Mouse (Mus musculus): ENCODE results near the gene Hspb8.
"Not testable (repeated sequence)": the region's sequence is repeated elsewhere in the genome, so short reads cannot be mapped to it uniquely, and the experiment has no call there.

Hspb8 gene

DNA sequence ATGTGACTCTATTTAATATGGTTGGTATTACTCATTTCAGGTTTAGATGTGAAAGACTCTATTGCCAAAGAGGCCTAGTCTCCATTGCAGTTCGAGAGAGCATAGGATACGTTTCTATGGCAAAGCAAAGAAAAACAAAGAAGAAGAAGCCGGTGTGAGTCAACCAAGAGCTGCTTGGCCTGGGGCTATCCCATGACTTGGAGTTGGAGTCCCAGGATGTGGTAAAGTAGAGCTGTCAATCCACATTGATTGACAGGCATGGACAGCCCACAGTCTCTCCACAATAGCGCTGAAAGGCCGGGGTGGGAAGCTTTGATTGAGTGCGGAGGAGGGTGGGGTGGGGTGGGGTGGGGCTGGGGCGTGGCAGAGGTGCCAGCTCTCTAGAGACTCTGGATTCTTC is 10.2 kb upstream of the Hspb8 start:
- no peak for DNase-seq (ENCODE audit: low spot score)

DNA sequence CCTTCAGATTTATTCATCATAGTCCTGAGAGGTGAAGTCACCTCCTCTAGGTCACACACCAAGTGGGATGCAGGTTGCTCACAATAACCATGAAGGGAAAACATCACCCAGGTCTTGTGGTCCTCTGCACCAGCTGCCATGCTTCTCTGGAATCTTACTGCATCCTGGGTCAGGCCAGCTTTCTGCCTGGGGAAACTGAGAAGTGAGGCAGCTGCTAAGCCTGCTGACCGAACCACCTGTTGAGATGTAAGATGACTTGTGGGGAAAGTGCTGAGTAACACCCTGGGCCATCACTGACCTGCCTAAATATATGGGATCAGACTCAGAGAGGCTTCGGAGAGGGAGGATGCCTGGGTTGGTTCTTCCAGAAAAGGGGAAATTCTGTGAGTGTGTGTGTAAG is 4.0 kb upstream of the Hspb8 start:
- DNase-seq (ENCODE audit: low spot score): no peak

DNA sequence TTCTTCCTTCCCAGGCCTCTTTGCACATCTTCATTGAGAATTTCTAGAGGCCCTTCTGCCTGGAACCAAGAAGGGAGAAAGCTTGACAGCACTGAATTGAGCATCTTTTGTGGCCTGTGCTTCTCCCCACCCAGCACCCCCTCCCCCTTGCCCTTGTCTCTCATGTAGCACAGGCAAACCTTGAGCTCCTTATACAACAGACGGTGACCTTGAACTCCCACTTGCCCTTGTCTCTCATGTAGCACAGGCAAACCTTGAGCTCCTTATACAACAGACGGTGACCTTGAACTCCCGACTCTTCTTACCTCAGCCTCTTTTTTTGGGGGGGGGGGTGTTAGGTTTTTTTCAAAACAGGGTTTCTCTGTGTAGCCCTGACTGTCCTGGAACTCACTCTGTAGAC is 3.0 kb upstream of the Hspb8 start:
- DNase-seq (ENCODE audit: low spot score): not testable (repeated sequence)

DNA sequence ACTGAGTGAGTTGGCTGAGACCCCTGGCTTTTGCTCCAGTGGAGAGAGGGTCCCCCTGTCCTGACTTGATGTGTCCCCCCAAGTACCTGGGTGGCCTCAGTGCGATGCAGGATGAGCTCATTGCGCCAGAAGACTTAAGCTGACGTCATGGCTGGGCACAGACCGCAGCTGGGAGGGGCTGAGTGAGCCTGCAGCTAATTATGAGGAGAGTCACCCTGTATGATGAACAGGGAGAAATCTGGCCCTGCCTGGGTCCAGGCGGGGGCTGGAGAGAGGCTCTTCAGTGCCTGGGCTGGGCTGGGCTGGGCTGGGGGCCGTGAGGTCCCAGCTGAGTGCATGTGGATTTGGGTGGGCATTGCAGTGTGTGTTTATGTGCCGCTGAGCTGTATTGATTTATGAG is 2.6 kb upstream of the Hspb8 start:
- no peak for DNase-seq (ENCODE audit: low spot score)

DNA sequence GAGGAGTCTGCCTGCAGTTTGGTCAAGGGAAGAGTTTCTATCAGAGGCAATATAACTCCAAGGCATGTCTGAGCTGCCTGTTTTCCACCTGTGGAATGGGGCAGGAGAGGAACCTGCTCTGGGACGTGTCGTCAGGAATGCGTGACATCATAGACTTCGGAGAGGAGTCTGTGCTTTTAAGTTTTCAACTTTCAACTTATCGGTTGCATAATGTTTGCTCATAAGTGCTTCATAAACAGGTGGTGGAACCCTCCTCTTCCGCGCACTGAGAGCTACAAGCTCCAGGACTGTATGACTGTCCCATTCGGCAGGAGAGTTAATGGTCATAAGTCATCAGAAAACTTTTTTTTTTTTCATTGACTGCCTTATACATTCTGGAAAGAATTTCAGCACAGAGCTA is 1.1 kb upstream of the Hspb8 start:
- DNase-seq (ENCODE audit: low spot score): no peak

DNA sequence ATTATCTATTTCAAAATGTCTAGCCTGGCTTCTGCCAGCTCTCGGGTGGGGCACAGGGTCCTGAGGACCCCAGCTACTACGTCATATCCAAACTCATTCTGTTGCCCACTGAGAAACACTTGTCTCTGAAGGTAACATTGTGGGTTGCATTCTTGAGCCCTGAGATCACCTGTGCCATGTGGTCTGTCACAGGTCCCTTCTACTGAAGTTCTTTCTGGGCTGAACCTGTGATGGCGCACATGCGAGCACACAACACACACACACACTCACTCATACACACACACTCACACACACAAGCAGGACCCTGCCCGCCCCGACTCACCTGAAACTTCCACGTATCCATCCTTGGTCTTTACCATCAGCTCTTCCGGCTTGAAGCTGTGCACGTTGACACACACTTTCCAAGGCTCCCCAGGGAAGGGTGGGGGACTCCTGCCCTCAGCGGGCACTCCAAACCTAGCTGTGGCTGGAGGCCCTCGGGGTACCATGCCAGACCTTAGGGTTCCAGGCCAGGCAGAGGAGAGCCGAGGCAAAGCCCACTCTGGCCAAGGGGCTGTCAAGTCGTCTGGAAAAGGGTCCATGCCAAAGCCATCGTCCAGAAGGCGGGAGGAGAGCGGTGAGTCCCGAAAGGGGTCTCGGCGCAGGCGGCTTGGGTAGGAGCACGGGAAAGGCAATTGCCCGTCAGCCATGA is 728 bp downstream of the Hspb8 start:
- no peak for DNase-seq (ENCODE audit: low spot score)

DNA sequence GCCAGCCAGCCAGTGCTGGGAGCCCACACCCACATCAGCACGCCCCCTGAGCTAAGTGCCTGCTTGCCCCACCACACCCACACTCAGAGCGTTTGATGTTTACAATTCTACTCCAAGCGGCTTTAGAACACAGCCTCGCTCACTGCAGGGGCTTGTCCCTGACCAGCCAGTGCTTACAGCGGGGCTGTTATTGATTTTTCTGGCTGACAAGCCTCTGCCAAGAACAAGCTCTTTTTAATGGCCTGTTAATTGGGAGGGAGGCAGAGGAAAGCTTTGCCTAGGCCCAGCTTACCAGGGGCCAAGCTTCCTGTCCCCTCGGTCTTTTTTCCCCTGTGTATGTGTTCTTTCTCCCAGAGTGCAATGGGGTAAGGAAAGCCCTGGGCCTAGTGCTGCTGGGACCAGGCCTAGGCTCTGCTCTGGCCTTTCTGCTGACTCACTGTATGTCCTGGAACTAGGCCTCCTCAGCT is 1.9 kb downstream of the Hspb8 start:
- no peak for DNase-seq (ENCODE audit: low spot score)

DNA sequence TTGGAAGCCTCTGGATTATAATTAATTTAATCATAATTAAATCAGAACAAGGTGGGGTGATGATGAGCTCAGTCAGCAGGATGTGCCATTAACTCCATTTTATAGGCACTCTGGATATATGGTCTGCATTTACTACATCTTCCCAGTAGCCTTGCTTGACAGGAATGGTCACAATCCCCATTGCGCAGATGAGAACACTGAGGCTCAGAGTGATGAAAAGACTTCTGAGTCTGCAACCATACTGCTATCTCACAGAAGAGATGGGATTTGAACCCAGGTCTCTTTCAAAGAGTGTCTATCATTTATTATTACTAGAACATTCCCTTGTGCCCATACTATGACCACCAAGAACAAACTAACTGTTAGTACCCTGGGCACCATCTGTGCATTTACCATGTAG is 2.5 kb downstream of the Hspb8 start:
- no peak for DNase-seq (ENCODE audit: low spot score)

DNA sequence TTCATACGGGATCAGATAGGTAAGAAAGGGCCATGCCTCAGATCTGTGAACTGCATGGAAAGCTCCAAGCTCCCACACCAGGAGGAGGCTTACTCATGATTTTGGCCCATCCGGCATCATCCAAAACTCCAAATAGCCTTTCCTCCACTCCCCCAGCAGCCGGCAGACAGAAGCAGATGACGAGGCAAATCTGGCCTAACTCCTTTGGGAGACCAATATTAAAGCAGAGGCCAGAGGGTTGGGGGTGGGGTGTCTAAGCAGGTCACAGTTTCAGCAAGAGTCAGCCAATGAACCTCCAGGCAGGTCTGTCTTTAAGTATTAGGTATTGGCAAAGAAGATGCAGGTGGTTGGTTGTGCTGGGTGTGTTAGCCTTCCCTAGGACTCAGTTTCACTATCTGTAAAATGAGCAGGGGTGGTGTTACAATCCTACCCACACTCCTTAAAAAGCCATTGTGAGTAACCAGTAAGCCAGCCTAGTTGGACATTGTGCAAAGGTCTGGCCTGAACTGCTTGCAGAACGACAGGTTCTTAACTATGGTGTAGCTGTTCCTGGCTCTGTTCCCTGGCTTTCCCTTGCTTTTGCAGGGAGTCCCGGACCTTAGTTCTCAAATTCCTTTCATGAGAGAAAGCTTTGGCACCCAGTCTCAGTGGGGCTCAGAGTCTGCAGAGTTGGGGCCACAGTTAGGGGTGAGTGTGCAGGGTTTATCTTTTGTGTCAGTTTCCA is 3.2 kb downstream of the Hspb8 start:
- no peak for DNase-seq (ENCODE audit: low spot score)

DNA sequence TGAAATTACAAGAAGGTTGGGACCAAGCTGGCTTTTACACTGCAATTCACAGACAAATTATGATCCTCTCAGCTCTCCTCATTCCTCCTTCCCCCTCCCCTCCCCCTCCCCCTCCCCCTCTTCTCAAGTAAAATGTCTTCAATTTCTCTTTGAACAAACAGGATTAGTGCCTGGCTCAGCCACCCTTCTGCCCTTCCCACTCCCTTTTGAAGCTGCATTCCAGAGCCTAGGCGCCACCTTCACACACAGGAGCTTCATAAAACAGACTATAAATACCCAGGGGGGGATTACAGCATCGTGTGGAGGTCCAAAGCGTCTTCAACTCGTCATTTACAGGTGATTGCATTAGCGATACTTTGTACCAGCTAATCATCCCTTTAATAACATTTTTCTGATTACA is 6.5 kb downstream of the Hspb8 start:
- DNase-seq (ENCODE audit: low spot score): no peak

DNA sequence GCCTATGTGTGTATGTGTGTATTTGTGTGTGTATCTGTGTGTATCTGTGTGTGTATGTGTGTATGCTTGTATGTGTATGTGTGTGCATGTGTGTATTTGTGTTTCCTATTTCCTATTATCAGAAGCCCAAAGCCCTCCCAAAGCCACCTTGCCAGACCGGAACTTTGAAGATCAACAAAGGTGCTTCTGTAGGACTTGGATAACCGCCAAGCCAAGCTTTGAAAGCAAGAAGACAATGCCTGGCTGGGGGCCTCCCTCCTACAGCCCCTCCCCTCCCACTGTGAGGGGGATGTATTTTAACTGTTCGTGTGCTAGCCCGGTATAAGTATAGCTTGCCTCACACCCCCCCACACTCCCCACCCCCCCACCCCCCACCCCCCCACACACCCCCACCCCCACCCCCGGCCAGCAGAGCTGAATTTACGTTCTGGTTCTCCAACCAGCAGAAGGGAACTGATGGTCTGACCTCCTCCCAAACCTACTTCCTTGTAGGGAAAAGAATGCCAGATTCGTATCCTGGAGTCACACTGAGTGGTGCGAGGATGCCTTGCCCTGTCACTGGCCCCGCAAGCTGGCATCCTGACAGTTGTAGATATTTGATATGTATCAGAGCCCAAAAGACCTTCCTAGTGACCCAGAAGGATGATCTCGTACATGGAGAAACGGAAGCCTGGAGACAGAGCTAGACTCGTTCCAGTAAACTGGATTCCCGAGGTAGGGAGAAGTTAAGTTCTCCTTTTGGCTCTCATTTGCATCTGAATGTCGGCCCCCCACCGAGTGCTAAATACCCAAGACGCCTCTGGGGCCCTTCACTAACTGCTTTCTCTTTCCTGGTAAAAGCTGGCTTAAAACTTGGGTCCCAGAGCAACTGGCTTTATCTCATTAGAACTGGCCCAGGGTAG is 12.7 kb downstream of the Hspb8 start:
- no peak for DNase-seq (ENCODE audit: low spot score)

DNA sequence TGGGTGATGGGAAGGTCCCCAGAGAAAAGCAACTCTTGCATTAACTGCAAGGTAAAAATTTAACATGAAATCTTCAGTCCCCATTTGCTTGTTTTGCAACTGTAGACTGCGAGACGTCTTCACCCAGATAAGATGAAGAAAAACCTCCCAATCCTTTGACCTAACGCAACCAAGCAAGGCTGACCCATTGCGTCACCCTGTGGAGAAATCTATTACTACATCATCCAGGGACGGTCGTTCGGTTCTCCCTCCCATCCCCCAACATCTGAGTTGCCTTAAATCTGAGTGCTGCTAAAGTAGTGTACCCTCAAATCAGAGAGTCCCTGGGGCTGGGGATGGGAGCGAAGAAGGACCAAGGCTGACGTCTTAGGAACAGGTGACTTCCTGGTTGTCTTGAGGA is 13.7 kb downstream of the Hspb8 start:
- no peak for DNase-seq (ENCODE audit: low spot score)

DNA sequence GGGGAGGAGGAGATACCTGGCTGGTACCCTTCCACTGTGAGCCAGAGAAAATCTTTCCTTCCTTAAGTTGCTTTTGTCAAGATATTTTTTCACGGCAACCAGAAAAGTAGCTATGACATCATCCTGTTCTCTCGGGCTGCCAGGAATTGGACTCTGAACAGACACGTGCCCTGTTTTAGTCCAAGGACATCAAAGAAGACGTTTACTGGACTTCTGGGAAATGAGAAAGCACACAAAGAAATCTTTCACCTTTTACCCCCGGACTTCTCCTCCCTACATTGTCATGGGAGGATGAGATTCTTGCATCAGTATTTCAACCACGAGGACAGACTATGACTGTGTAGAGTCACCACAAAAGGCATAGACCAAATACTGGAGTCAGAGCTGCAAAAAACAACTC is 14.7 kb downstream of the Hspb8 start:
- no peak for DNase-seq (ENCODE audit: low spot score)

DNA sequence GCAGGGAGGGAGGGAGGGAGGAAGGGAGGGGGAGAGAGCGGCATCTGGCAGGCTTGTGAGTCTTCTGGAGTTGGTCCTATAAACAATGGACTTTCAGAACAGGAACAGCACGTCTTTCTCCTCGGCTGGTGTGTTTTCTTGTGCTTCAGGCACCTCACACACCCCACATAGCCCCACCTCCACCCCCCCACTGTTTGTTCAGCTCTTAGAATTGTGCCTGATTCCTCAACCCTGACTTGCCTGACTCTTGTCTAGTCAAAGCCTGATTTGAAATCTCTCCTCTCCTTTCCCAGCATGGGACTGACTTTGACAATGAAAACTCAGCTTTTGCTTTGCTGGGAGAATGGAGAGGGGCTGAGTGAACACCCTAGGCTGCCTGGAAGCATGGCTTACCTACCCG is 15.3 kb downstream of the Hspb8 start:
- DNase-seq (ENCODE audit: low spot score): no peak

DNA sequence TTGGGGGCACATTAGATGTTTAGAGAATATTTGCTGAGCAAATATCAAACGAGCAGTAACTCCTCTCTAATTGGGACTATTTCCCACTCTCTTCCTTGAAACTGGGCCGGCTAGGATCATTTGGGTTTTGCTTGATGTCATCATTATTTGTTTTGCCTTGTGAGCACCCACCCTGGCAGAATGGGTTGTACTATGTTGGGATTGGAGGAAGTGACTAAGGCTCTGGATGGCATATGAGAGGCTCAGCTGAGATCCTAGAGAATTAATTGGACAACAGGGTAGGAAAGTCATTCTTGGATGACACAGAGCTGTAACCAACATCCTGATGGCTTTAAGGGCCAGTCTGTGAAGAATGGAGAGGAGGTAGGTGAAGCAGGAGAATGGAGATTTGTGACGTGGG is 16.2 kb downstream of the Hspb8 start:
- DNase-seq (ENCODE audit: low spot score): no peak

DNA sequence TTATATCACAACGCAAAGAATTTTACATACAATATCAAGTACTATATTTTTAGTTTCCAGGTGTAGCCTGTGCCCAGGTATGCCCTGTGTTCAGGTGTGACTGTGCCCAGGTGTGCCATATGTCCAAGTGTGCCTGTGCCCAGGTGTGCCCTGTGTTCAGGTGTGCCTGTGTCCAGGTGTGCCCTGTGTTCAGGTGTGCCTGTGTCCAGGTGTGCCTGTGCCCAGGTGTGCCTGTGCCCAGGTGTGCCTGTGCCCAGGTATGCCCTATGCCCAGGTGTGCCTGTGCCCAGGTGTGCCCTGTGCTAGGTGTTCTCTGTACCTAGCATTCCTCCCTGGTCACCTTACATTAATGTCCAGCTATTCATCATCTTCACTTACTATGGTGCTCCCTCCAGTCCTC is 16.7 kb downstream of the Hspb8 start:
- no peak for DNase-seq (ENCODE audit: low spot score)

DNA sequence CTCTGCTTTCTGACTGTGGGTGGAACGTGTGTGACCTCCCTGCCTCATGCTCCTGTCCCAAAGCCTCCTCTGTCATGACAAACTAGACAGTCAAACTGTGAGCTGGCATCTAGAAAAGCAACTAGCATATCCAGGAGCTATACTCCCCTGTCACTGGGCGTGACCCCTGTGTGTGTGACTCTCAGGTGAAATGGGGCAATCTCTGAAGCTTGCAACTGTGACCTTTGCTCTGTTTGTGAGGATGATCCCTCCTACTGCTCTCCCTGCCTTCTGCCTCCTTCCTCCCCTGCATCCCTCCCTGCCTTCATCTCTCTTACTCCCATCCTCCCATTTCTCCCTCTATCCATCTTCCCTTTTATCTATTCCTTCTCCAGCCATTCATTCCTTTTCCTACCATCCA is 18.6 kb downstream of the Hspb8 start:
- DNase-seq (ENCODE audit: low spot score): no peak

DNA sequence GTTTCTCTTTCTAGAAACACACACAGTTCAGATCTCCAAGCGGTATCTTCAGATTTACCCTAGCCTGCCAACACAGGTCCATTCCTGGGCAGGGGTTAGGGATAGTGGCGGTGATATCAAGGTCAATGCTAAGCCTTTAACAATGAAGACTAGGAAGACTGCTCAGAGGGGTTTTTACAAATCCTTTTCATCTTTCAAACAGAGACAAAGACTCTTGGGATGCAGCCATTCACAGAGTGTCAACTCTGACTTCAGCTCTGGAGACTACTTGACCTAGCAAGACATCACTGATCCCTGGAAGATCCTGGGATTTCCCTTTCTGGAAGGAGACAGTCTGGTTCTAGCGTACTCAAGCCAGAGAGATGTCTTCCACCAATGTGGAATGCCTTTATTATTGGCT is 21.9 kb downstream of the Hspb8 start:
- no peak for DNase-seq (ENCODE audit: low spot score)

DNA sequence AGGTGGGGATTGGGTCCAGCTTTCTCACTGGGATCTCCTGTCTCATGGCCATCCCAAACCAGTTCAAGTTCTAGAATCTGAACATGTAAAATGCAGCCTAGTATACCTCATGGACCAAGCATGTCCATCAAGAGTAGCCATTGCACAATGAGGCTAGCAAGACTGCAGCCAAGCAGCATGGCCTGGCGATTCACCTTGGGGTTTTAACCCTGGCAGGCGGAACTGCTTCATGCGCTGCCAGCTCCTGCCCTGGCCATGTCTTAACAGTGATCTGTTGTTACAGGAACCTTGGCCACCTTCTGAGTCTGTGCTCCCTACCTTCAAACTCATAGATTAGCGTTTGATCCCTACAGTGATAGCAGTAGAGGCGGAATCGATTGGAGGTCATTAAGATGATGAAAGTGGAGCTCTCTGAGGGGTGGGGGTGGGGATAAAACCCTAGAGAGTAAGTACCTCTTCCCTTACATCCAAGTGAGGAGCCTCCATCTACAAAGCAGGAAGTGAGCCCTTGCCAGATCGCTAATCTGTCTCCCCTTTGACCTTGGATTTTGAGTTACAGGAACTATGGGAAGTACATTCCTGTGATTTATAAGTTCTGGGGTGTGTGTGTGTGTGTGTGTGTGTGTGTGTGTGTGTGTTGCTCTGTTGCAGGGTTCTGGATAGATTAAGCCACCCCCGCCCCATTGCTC is 22.5 kb downstream of the Hspb8 start:
- DNase-seq (ENCODE audit: low spot score): no peak

DNA sequence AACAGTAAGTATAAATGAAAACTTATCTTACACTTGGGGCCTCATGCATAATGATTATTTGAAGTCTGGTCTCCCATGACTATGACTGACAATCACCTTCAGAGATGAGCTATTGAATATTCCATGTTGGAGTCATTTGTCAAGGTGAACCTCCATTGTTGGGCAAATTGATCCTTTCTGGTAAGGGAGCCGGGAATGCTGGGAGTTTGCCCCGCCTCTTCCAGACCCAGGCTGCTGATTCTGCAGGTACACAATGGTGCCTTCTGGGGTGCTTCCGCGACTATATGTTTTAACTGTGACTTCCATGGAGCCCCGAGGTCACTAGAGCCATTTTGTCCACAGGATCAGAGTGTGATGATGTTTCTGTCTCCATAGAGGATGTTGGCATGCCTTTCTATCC is 26.6 kb downstream of the Hspb8 start:
- DNase-seq (ENCODE audit: low spot score): no peak

DNA sequence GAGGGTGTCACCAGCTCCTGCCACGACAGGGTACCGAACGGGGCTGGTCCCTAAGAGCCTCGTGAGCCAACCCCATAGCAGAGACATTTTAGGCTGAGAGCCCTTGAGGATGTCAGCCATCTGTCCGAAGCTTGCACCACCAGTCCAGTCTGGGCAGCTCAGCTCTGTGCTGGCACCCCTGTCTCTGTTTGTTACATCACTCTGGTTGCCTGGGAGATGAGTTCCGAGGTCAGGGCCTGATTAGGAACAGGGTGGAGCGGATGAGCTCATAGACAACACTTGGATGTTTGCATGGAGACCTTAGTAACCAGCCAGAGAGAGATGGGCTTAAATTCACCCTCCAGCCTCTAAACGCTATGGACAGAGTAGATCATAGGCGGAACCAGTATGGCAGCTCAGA is 30.1 kb downstream of the Hspb8 start:
- no peak for DNase-seq (ENCODE audit: low spot score)

DNA sequence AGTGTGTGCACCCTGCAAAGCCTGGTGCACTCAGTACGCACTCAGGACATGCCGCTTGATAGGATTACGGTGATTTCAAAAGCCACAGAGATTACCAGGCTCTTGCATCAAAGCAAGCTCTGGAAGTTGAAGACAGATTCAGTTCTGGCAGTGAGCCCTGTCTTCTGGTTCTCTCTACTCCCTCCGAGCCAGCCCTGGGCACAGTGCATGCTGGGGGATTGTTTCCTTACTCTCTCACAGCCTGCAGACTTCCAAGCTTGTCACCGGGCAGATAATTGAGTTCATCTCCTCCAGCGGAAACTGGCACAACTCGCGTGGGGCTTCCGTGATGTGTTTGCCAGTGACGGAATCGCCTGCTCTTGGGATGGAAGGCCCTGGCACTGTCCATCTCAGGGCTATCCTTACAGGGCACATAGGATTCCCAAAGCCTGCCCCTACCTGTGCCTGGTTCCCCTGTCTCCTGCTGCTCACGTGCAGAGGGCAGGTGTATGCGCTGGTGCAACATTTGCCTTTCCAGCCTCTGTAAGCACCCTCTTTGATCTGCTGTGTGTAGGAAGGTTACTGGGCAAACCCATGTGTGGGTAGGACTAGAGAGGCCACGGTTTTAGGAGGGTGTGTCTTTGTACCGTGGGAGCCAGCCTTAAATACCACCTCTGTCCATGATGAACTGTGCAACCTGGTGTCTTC is 32.7 kb downstream of the Hspb8 start:
- DNase-seq (ENCODE audit: low spot score): no peak

Data from spleen, adult 12 weeks (tissue).